ENCODE assay signal across 9 mouse cellular contexts in genomic region chr2:162430171-162430570, GRCm38 (mm10).
A peak's percentile ranks its signal among the peaks of the same experiment; 100 is the strongest.
DNase-seq lines count a peak whose midpoint lies in the region; ATAC-seq lines count a peak whose summit lies in the region.
"Had no signal": no experiment of that assay in that cellular context is flagged by ENCODE, and none has a peak within 500 bp of the region (broad histone marks: within the 10 kb centered on the region; RNA-seq: fewer than 3 reads in every experiment).

No protein-coding gene starts in this region.

- no peak overlapping the region for H3K27ac ChIP-seq in intestine, embryonic 16.5 days (ENCODE audit: low read length)

- H3K9me3 ChIP-seq in intestine, embryonic 16.5 days (ENCODE audit: control insufficient read depth, low read length), result no peaks in the 10 kb centered on the region

- intact Hi-C loops in left cerebral cortex, postnatal 10 days (cut with DNase I), result no loop called here
- intact Hi-C loops in left cerebral cortex, postnatal 36 days (cut with DNase I), result no loop called here

- ATAC-seq in intestine, embryonic 16.5 days, result peak; percentile 71
- ATAC-seq: inflammation-experienced regulatory T-cells, adult 6 months had no signal

- 44% methylated on average over 7 of the region's 7 CpGs for WGBS in intestine, embryonic 16.5 days

- no peaks in the 10 kb centered on the region for H3K36me3 ChIP-seq in intestine, embryonic 16.5 days (ENCODE audit: control insufficient read depth, insufficient read depth, low read length)

- H3K4me1 ChIP-seq in intestine, embryonic 16.5 days (ENCODE audit: control insufficient read depth, insufficient read depth, low read length), result no peaks in the 10 kb centered on the region

- no peak overlapping the region for H3K4me2 ChIP-seq in intestine, embryonic 16.5 days (ENCODE audit: low read depth, low read length)

- H3K9ac ChIP-seq in intestine, embryonic 16.5 days (ENCODE audit: low read depth, low read length), result no peak overlapping the region

- H3K27me3 ChIP-seq in intestine, embryonic 16.5 days (replicated peaks; ENCODE audit: control insufficient read depth, insufficient read depth, low read length), result no peaks in the 10 kb centered on the region

- DNase-seq in adrenal gland, adult (ENCODE audit: inconsistent age in 2 of 2, low spot score in 1 of 2), result peak; percentile 3 to 16
- no peak for DNase-seq in adrenal gland, postnatal 10 days
- DNase-seq in left cerebral cortex, adult 18-20 months (ENCODE audit: low spot score in 2 of 2), result peak; percentile 63 to 75
- no peak for DNase-seq in left cerebral cortex, postnatal 10 days (ENCODE audit: extremely low spot score in 1 of 2, low spot score in 2 of 2)
- peak; percentile 58 to 65 for DNase-seq in left cerebral cortex, postnatal 36 days (ENCODE audit: low spot score in 2 of 2)
- DNase-seq in ovary, postnatal 14 days (ENCODE audit: low spot score), result no peak
- no peak for DNase-seq in lung, postnatal 36 days

- no peak overlapping the region for H3K4me3 ChIP-seq in intestine, embryonic 16.5 days (ENCODE audit: low read length)

Comparison
In these comparisons a context has a peak if more than half of its experiments do, and no peak if none do; other contexts are left out.
1. DNase-seq: peak in adrenal gland, adult (2 of 2), left cerebral cortex, adult 18-20 months (2 of 2) and left cerebral cortex, postnatal 36 days (2 of 2); none in adrenal gland, postnatal 10 days (single experiment), left cerebral cortex, postnatal 10 days (0 of 2), ovary, postnatal 14 days (single experiment) and lung, postnatal 36 days (single experiment).